ENCODE assay signal across 11 mouse cellular contexts in genomic region chr3:37868454-37868853, GRCm38 (mm10).
DNase-seq lines count a peak whose midpoint lies in the region; ATAC-seq and TF ChIP-seq lines count a peak whose summit lies in the region.
"Had no signal": no experiment of that assay in that cellular context is flagged by ENCODE, and none has a peak within 500 bp of the region (broad histone marks: within the 10 kb centered on the region; RNA-seq: fewer than 3 reads in every experiment).

No protein-coding gene starts in this region.

- no peak for TF ChIP-seq EP300 in lung, postnatal 0 days (IDR thresholded peaks at IDR 0.05)

- H3K9me3 ChIP-seq in heart, embryonic 11.5 days (replicated peaks; ENCODE audit: control insufficient read depth, low read length), result no peaks in the 10 kb centered on the region
- no peaks in the 10 kb centered on the region for H3K9me3 ChIP-seq in lung, postnatal 0 days (ENCODE audit: low read length)

- no peak overlapping the region for H3K27ac ChIP-seq in heart, embryonic 11.5 days (ENCODE audit: low read depth, low read length)
- H3K27ac ChIP-seq in lung, postnatal 0 days (ENCODE audit: low read length), result no peak overlapping the region
- H3K27ac ChIP-seq: stomach, postnatal 0 days had no signal

- no peaks in the 10 kb centered on the region for H3K36me3 ChIP-seq in heart, embryonic 11.5 days (ENCODE audit: control insufficient read depth, insufficient read depth, low read length)
- no peaks in the 10 kb centered on the region for H3K36me3 ChIP-seq in lung, postnatal 0 days (ENCODE audit: insufficient read depth, low read length)

- no peak for TF ChIP-seq CTCF in lung, postnatal 0 days (IDR thresholded peaks at IDR 0.05)

- DNase-seq in heart, adult 8-10 months (ENCODE audit: low spot score), result peak; percentile 24
- peak; percentile 28 for DNase-seq in lung, postnatal 0 days (ENCODE audit: low spot score)
- DNase-seq in lung, adult 18-20 months, result no peak
- peak; percentile 58 for DNase-seq in heart, postnatal 4 days
- peak; percentile 39 for DNase-seq in lung, postnatal 10 days
- no peak for DNase-seq in thymus, postnatal 14 days
- DNase-seq: adrenal gland, postnatal 14 days had no signal

- no peaks in the 10 kb centered on the region for H3K27me3 ChIP-seq in heart, embryonic 11.5 days (ENCODE audit: control insufficient read depth, insufficient read depth, low read length)
- no peaks in the 10 kb centered on the region for H3K27me3 ChIP-seq in lung, postnatal 0 days (replicated peaks; ENCODE audit: insufficient read depth, low read length)
- H3K27me3 ChIP-seq: CH12.LX had no signal

- 66% methylated on average over 4 of the region's 4 CpGs for WGBS in heart, embryonic 11.5 days (ENCODE audit: insufficient replicate concordance)
- 54% methylated on average over 4 of the region's 4 CpGs for WGBS in lung, postnatal 0 days

- no peak overlapping the region for H3K4me3 ChIP-seq in heart, embryonic 11.5 days (ENCODE audit: low read depth, low read length)
- no peak overlapping the region for H3K4me3 ChIP-seq in lung, postnatal 0 days (ENCODE audit: low read depth, low read length)
- H3K4me3 ChIP-seq: myocyte had no signal

- no peak for ATAC-seq in heart, embryonic 11.5 days (replicated peaks; ENCODE audit: insufficient number of reproducible peaks, low FRiP score, low TSS enrichment)
- ATAC-seq in lung, postnatal 0 days, result no peak

- H3K4me1 ChIP-seq in heart, embryonic 11.5 days (ENCODE audit: control insufficient read depth, insufficient read depth, low read length), result no peaks in the 10 kb centered on the region
- no peaks in the 10 kb centered on the region for H3K4me1 ChIP-seq in lung, postnatal 0 days (ENCODE audit: insufficient read depth, low read depth, low read length)

- no peak overlapping the region for H3K4me2 ChIP-seq in heart, embryonic 11.5 days
- H3K4me2 ChIP-seq in lung, postnatal 0 days (replicated peaks; ENCODE audit: low read depth, low read length), result no peak overlapping the region

- no peak overlapping the region for H3K9ac ChIP-seq in heart, embryonic 11.5 days (ENCODE audit: low read depth, low read length)
- no peak overlapping the region for H3K9ac ChIP-seq in lung, postnatal 0 days (replicated peaks; ENCODE audit: low read depth)

Comparison
In these comparisons a context has a peak if more than half of its experiments do, and no peak if none do; other contexts are left out.
1. DNase-seq: peak in heart, adult 8-10 months (single experiment), lung, postnatal 0 days (single experiment), heart, postnatal 4 days (single experiment) and lung, postnatal 10 days (single experiment); none in lung, adult 18-20 months (0 of 2) and thymus, postnatal 14 days (single experiment).